In genomic region chr6:39054878-39055508, GRCm38 (mm10) we compare ENCODE assay signal across 20 mouse cellular contexts.
DNase-seq lines count a peak whose midpoint lies in the region; ATAC-seq and TF ChIP-seq lines count a peak whose summit lies in the region.
"Had no signal": no experiment of that assay in that cellular context is flagged by ENCODE, and none has a peak within 500 bp of the region (broad histone marks: within the 10 kb centered on the region; RNA-seq: fewer than 3 reads in every experiment).

No protein-coding gene starts in this region.

- no peak overlapping the region for H3K4me3 ChIP-seq in forebrain, embryonic 10.5 days
- H3K4me3 ChIP-seq in forebrain, embryonic 11.5 days (ENCODE audit: low read depth, low read length) = no peak overlapping the region
- no peak overlapping the region for H3K4me3 ChIP-seq in intestine, embryonic 15.5 days (replicated peaks)
- no peak overlapping the region for H3K4me3 ChIP-seq in intestine, postnatal 0 days (ENCODE audit: low read depth, low read length)
- H3K4me3 ChIP-seq: layer of hippocampus, adult 2 months; midbrain, embryonic 15.5 days; neural tube, embryonic 12.5 days had no signal

- no peaks in the 10 kb centered on the region for H3K9me3 ChIP-seq in forebrain, embryonic 10.5 days
- H3K9me3 ChIP-seq in forebrain, embryonic 11.5 days (ENCODE audit: control insufficient read depth, low read length) = no peaks in the 10 kb centered on the region
- H3K9me3 ChIP-seq in intestine, embryonic 15.5 days = no peaks in the 10 kb centered on the region
- H3K9me3 ChIP-seq in intestine, postnatal 0 days (ENCODE audit: control insufficient read depth) = no peaks in the 10 kb centered on the region
- H3K9me3 ChIP-seq: megakaryocyte, embryonic 14.5 days; midbrain, embryonic 15.5 days; neural tube, embryonic 12.5 days had no signal

- no peak for ATAC-seq in forebrain, embryonic 11.5 days (replicated peaks; ENCODE audit: low FRiP score)
- 0 out of 2 replicates have a peak, but pooled peaks have one; percentile 19 for ATAC-seq in intestine, embryonic 15.5 days
- ATAC-seq in intestine, postnatal 0 days = no peak
- ATAC-seq: intestine, embryonic 16.5 days; liver, postnatal 0 days; midbrain, embryonic 15.5 days had no signal

- peaks cover 17% of the 10 kb centered on the region for H3K4me1 ChIP-seq in forebrain, embryonic 10.5 days
- H3K4me1 ChIP-seq in forebrain, embryonic 11.5 days (replicated peaks; ENCODE audit: control insufficient read depth, insufficient read depth, low read length) = no peaks in the 10 kb centered on the region
- peaks cover 21% of the 10 kb centered on the region for H3K4me1 ChIP-seq in intestine, embryonic 15.5 days (replicated peaks)
- peaks cover 4% of the 10 kb centered on the region; the same call in 1 of the 2 replicates for H3K4me1 ChIP-seq in intestine, postnatal 0 days (replicated peaks; ENCODE audit: control insufficient read depth, insufficient read depth, low read length)
- H3K4me1 ChIP-seq: midbrain, embryonic 15.5 days; neural tube, embryonic 12.5 days had no signal

- H3K9ac ChIP-seq in forebrain, embryonic 11.5 days (ENCODE audit: low read length) = no peak overlapping the region
- no peak overlapping the region for H3K9ac ChIP-seq in intestine, embryonic 15.5 days
- H3K9ac ChIP-seq in intestine, postnatal 0 days (ENCODE audit: low read depth, low read length) = no peak overlapping the region
- H3K9ac ChIP-seq: liver, postnatal 0 days; midbrain, embryonic 15.5 days; neural tube, embryonic 12.5 days had no signal

- no peak for DNase-seq in forebrain, embryonic 10.5 days (ENCODE audit: extremely low spot score, low spot score)
- DNase-seq in forebrain, embryonic 11.5 days (ENCODE audit: low spot score) = no peak
- peak; percentile 40 for DNase-seq in induced T-regulatory cell, adult 2 months (ENCODE audit: low read depth)
- DNase-seq in c-Kit-positive CD71-positive TER-119-positive erythroid progenitor cells, embryonic 14.5 days (ENCODE audit: low spot score) = no peak
- no peak for DNase-seq in kidney, postnatal 10 days
- no peak for DNase-seq in frontal cortex, postnatal 36 days (ENCODE audit: low spot score in 2 of 2)
- DNase-seq: adrenal gland, postnatal 25 days; cerebellum, adult 8-10 months; liver; liver, postnatal 0 days; right cerebral cortex, postnatal 25 days; thymus, postnatal 25 days had no signal

- TF ChIP-seq CTCF in intestine, postnatal 0 days (IDR thresholded peaks at IDR 0.05; ENCODE audit: low read depth) = no peak

- H3K4me2 ChIP-seq in forebrain, embryonic 11.5 days (ENCODE audit: low read depth, low read length, severe bottlenecking) = no peak overlapping the region
- no peak overlapping the region for H3K4me2 ChIP-seq in intestine, embryonic 15.5 days (replicated peaks)
- no peak overlapping the region for H3K4me2 ChIP-seq in intestine, postnatal 0 days (replicated peaks; ENCODE audit: low read depth)
- H3K4me2 ChIP-seq: midbrain, embryonic 15.5 days; neural tube, embryonic 12.5 days had no signal

- no peaks in the 10 kb centered on the region for H3K27me3 ChIP-seq in forebrain, embryonic 10.5 days (ENCODE audit: poor library complexity, severe bottlenecking)
- H3K27me3 ChIP-seq in forebrain, embryonic 11.5 days (ENCODE audit: control insufficient read depth, insufficient read depth, low read length) = no peaks in the 10 kb centered on the region
- no peaks in the 10 kb centered on the region for H3K27me3 ChIP-seq in intestine, embryonic 15.5 days (replicated peaks)
- no peaks in the 10 kb centered on the region for H3K27me3 ChIP-seq in intestine, postnatal 0 days (replicated peaks; ENCODE audit: control insufficient read depth, insufficient read depth, low read length)
- H3K27me3 ChIP-seq: megakaryocyte, embryonic 14.5 days; midbrain, embryonic 15.5 days; neural tube, embryonic 12.5 days had no signal

- 0 out of 2 replicates have a peak overlapping the region, but pooled peaks have one; percentile 48 for H3K27ac ChIP-seq in forebrain, embryonic 10.5 days
- H3K27ac ChIP-seq in forebrain, embryonic 11.5 days (ENCODE audit: low read depth, low read length) = no peak overlapping the region
- no peak overlapping the region for H3K27ac ChIP-seq in intestine, embryonic 15.5 days
- H3K27ac ChIP-seq in intestine, postnatal 0 days (ENCODE audit: low read depth, low read length) = no peak overlapping the region
- H3K27ac ChIP-seq: kidney, postnatal 0 days; layer of hippocampus, adult 2 months; midbrain, embryonic 15.5 days; neural tube, embryonic 12.5 days had no signal

- H3K36me3 ChIP-seq in forebrain, embryonic 10.5 days (replicated peaks) = no peaks in the 10 kb centered on the region
- H3K36me3 ChIP-seq in forebrain, embryonic 11.5 days (ENCODE audit: control insufficient read depth, insufficient read depth, low read length) = no peaks in the 10 kb centered on the region
- no peaks in the 10 kb centered on the region for H3K36me3 ChIP-seq in intestine, embryonic 15.5 days
- H3K36me3 ChIP-seq in intestine, postnatal 0 days (ENCODE audit: control insufficient read depth, insufficient read depth) = no peaks in the 10 kb centered on the region
- H3K36me3 ChIP-seq: midbrain, embryonic 15.5 days; neural tube, embryonic 12.5 days had no signal

- 86% methylated on average over 6 of the region's 6 CpGs for WGBS in forebrain, embryonic 10.5 days
- 86% methylated on average over 6 of the region's 6 CpGs for WGBS in forebrain, embryonic 11.5 days
- WGBS in intestine, embryonic 15.5 days = 74% methylated on average over 6 of the region's 6 CpGs
- 85% methylated on average over 6 of the region's 6 CpGs for WGBS in intestine, postnatal 0 days
